7 mouse cellular contexts compared by ENCODE assay signal in genomic region chr10:3996170-3996876, GRCm38 (mm10). TPM values are rescaled to one million over a fixed set of nuclear protein-coding genes. Genes with fewer than 3 reads are reported as not detected.
DNase-seq lines count a peak whose midpoint lies in the region; ATAC-seq and TF ChIP-seq lines count a peak whose summit lies in the region.

No protein-coding gene starts in this region.

- no peaks in the 10 kb centered on the region for H3K4me1 ChIP-seq in cortical plate, adult 2 months (ENCODE audit: control insufficient read depth, insufficient read depth, low read length)
- no peaks in the 10 kb centered on the region for H3K4me1 ChIP-seq in intestine, postnatal 0 days (replicated peaks; ENCODE audit: control insufficient read depth, insufficient read depth, low read length)
- H3K4me1 ChIP-seq in midbrain, embryonic 12.5 days = no peaks in the 10 kb centered on the region

- TF ChIP-seq POLR2A in cortical plate, adult 2 months (IDR thresholded peaks at IDR 0.05; ENCODE audit: extremely low read depth, insufficient read depth, low read length) = no peak

- H3K36me3 ChIP-seq in intestine, postnatal 0 days (ENCODE audit: control insufficient read depth, insufficient read depth) = peaks cover 21% of the 10 kb centered on the region
- peaks cover 11% of the 10 kb centered on the region; the same call in 1 of the 2 replicates for H3K36me3 ChIP-seq in midbrain, embryonic 12.5 days

- DNase-seq in adrenal gland, adult 18-20 months (ENCODE audit: low spot score in 2 of 2) = peak; percentile 41 to 59
- peak; percentile 69 for DNase-seq in gastrocnemius, postnatal 10 days
- DNase-seq in left cerebral cortex, postnatal 4 days = peak; percentile 74
- peak; percentile 50 for DNase-seq in spleen, adult 12 weeks (ENCODE audit: low spot score)

- peak; percentile 80 for TF ChIP-seq CTCF in cortical plate, adult 2 months (IDR thresholded peaks at IDR 0.05; ENCODE audit: extremely low read depth, insufficient read depth, low read length)
- TF ChIP-seq CTCF in intestine, postnatal 0 days (IDR thresholded peaks at IDR 0.05; ENCODE audit: low read depth) = peak; percentile 90

- H3K27ac ChIP-seq in cortical plate, adult 2 months (ENCODE audit: insufficient read depth, low read length) = no peak overlapping the region
- H3K27ac ChIP-seq in intestine, postnatal 0 days (ENCODE audit: low read depth, low read length) = no peak overlapping the region
- H3K27ac ChIP-seq in midbrain, embryonic 12.5 days (replicated peaks) = no peak overlapping the region

- WGBS in intestine, postnatal 0 days = 46% methylated on average over 15 of the region's 15 CpGs
- WGBS in midbrain, embryonic 12.5 days = 57% methylated on average over 15 of the region's 15 CpGs

- no peaks in the 10 kb centered on the region for H3K9me3 ChIP-seq in intestine, postnatal 0 days (ENCODE audit: control insufficient read depth)
- H3K9me3 ChIP-seq in midbrain, embryonic 12.5 days = no peaks in the 10 kb centered on the region

- H3K4me2 ChIP-seq in intestine, postnatal 0 days (replicated peaks; ENCODE audit: low read depth) = no peak overlapping the region
- no peak overlapping the region for H3K4me2 ChIP-seq in midbrain, embryonic 12.5 days (replicated peaks)

- no peaks in the 10 kb centered on the region for H3K27me3 ChIP-seq in intestine, postnatal 0 days (replicated peaks; ENCODE audit: control insufficient read depth, insufficient read depth, low read length)
- H3K27me3 ChIP-seq in midbrain, embryonic 12.5 days = no peaks in the 10 kb centered on the region

- peak; percentile 61; the same call in 1 of the 2 replicates for ATAC-seq in intestine, postnatal 0 days
- peak; percentile 73 for ATAC-seq in midbrain, embryonic 12.5 days (ENCODE audit: low FRiP score, low read depth)

- H3K4me3 ChIP-seq in cortical plate, adult 2 months (ENCODE audit: insufficient read depth, low read length) = no peak overlapping the region
- no peak overlapping the region for H3K4me3 ChIP-seq in intestine, postnatal 0 days (ENCODE audit: low read depth, low read length)
- H3K4me3 ChIP-seq in midbrain, embryonic 12.5 days = no peak overlapping the region

- intact Hi-C loops in left cerebral cortex, postnatal 4 days (cut with DNase I) = loop anchor here (5.0 kb wide), 1 partner anchor 336 kb away; no protein-coding TSS in a partner anchor

- H3K9ac ChIP-seq in intestine, postnatal 0 days (ENCODE audit: low read depth, low read length) = no peak overlapping the region
- no peak overlapping the region for H3K9ac ChIP-seq in midbrain, embryonic 12.5 days (replicated peaks)

RNA-seq across cellular contexts. Expression of gene Mthfd1l, which starts 23.4 kb away (rescaled TPM):
- total RNA-seq in adrenal gland, adult 18-20 months (2021) = 1 to 10 TPM; 2.4 to 3.7 TPM
- 9.7 and 10.2 TPM in 2 replicates for polyA plus RNA-seq in cortical plate, adult 2 months (2012; rRNA removed)
- 1 to 10 TPM; 4.7 to 4.8 TPM for total RNA-seq in gastrocnemius, postnatal 10 days (2021)
- 5.3 and 5.6 TPM in 2 replicates for polyA plus RNA-seq in intestine, postnatal 0 days (2015; fragmentation: Nextera tagmentation; extraction: Ambion mirVana)
- 10 to 100 TPM; 10.9 to 11.2 TPM for total RNA-seq in left cerebral cortex, postnatal 4 days (2021)
- 11.4 and 11.7 TPM in 2 replicates for polyA plus RNA-seq in midbrain, embryonic 12.5 days (2016; fragmentation: Nextera tagmentation; extraction: Ambion mirVana)
